9 mouse cellular contexts compared by ENCODE assay signal in genomic region chr8:117297913-117298518, GRCm38 (mm10). TPM values are rescaled to one million over a fixed set of nuclear protein-coding genes. Genes with fewer than 3 reads are reported as not detected.
DNase-seq lines count a peak whose midpoint lies in the region; ATAC-seq lines count a peak whose summit lies in the region.
"Had no signal": no experiment of that assay in that cellular context is flagged by ENCODE, and none has a peak within 500 bp of the region (broad histone marks: within the 10 kb centered on the region; RNA-seq: fewer than 3 reads in every experiment).

No protein-coding gene starts in this region.

- H3K27ac ChIP-seq in hindbrain, embryonic 15.5 days (replicated peaks) = 0 out of 2 replicates have a peak overlapping the region, but pooled peaks have one; percentile 0
- H3K27ac ChIP-seq in hindbrain, embryonic 11.5 days (ENCODE audit: low read depth, low read length) = no peak overlapping the region
- H3K27ac ChIP-seq in heart, embryonic 14.5 days (replicated peaks in 1 of 2; ENCODE audit: control insufficient read depth in 1 of 2, insufficient read depth in 1 of 2, low read depth in 2 of 2, low read length in 2 of 2) = peak overlapping the region; percentile 24 to 51; a peak in 3 of 4 replicates
- no peak overlapping the region for H3K27ac ChIP-seq in limb, embryonic 15.5 days

- no peak overlapping the region for H3K4me2 ChIP-seq in hindbrain, embryonic 15.5 days
- no peak overlapping the region for H3K4me2 ChIP-seq in hindbrain, embryonic 11.5 days (replicated peaks; ENCODE audit: low read depth, low read length)
- no peak overlapping the region for H3K4me2 ChIP-seq in heart, embryonic 14.5 days (ENCODE audit: low read length)
- no peak overlapping the region for H3K4me2 ChIP-seq in limb, embryonic 15.5 days
- H3K4me2 ChIP-seq: limb, embryonic 12.5 days had no signal

- ATAC-seq in hindbrain, embryonic 15.5 days (ENCODE audit: low FRiP score, low read depth) = no peak
- no peak for ATAC-seq in hindbrain, embryonic 11.5 days (ENCODE audit: low FRiP score)
- peak; percentile 75 for ATAC-seq in heart, embryonic 14.5 days (ENCODE audit: insufficient number of reproducible peaks, insufficient read depth, low FRiP score, low read depth)
- ATAC-seq in limb, embryonic 15.5 days (ENCODE audit: insufficient number of reproducible peaks, low FRiP score, low TSS enrichment, low read depth) = 0 out of 2 replicates have a peak, but pooled peaks have one; percentile 6

- no peaks in the 10 kb centered on the region for H3K27me3 ChIP-seq in hindbrain, embryonic 15.5 days
- H3K27me3 ChIP-seq in hindbrain, embryonic 11.5 days (ENCODE audit: control insufficient read depth, insufficient read depth, low read length) = no peaks in the 10 kb centered on the region
- H3K27me3 ChIP-seq in heart, embryonic 14.5 days (ENCODE audit: control insufficient read depth, insufficient read depth, low read length) = no peaks in the 10 kb centered on the region
- H3K27me3 ChIP-seq in limb, embryonic 15.5 days = no peaks in the 10 kb centered on the region
- H3K27me3 ChIP-seq: limb, embryonic 12.5 days had no signal

- H3K36me3 ChIP-seq in hindbrain, embryonic 15.5 days = no peaks in the 10 kb centered on the region
- H3K36me3 ChIP-seq in hindbrain, embryonic 11.5 days (ENCODE audit: control insufficient read depth, insufficient read depth, low read length) = no peaks in the 10 kb centered on the region
- H3K36me3 ChIP-seq in heart, embryonic 14.5 days (ENCODE audit: control insufficient read depth, insufficient read depth, low read length) = no peaks in the 10 kb centered on the region
- no peaks in the 10 kb centered on the region for H3K36me3 ChIP-seq in limb, embryonic 15.5 days
- H3K36me3 ChIP-seq: limb, embryonic 12.5 days had no signal

- 79% methylated on average over 12 of the region's 12 CpGs for WGBS in hindbrain, embryonic 15.5 days
- WGBS in hindbrain, embryonic 11.5 days = 84% methylated on average over 12 of the region's 12 CpGs
- 47% methylated on average over 12 of the region's 12 CpGs for WGBS in heart, embryonic 14.5 days
- WGBS in limb, embryonic 15.5 days = 72% methylated on average over 12 of the region's 12 CpGs

- H3K9ac ChIP-seq in hindbrain, embryonic 15.5 days = no peak overlapping the region
- no peak overlapping the region for H3K9ac ChIP-seq in hindbrain, embryonic 11.5 days (ENCODE audit: low read depth, low read length)
- no peak overlapping the region for H3K9ac ChIP-seq in heart, embryonic 14.5 days (ENCODE audit: low read length)
- no peak overlapping the region for H3K9ac ChIP-seq in limb, embryonic 15.5 days
- H3K9ac ChIP-seq: limb, embryonic 12.5 days had no signal

- no peak for DNase-seq in hindbrain, embryonic 11.5 days (ENCODE audit: low spot score)
- DNase-seq in spleen, postnatal 14 days (ENCODE audit: low spot score in 2 of 2) = peak; percentile 17 to 19
- DNase-seq in layer of hippocampus, adult 9-10 months (ENCODE audit: low spot score) = no peak
- no peak for DNase-seq in frontal cortex, postnatal 25 days (ENCODE audit: low spot score in 2 of 2)
- no peak for DNase-seq in left cerebral cortex, postnatal 25 days (ENCODE audit: low spot score in 2 of 2)

- intact Hi-C loops in left cerebral cortex, postnatal 25 days (cut with DNase I) = no loop called here

- no peak overlapping the region for H3K4me3 ChIP-seq in hindbrain, embryonic 15.5 days
- H3K4me3 ChIP-seq in hindbrain, embryonic 11.5 days (ENCODE audit: low read depth, low read length) = no peak overlapping the region
- H3K4me3 ChIP-seq in heart, embryonic 14.5 days (ENCODE audit: control insufficient read depth in 1 of 2, insufficient read depth in 1 of 2, low read depth in 1 of 2, low read length in 2 of 2) = no peak overlapping the region
- no peak overlapping the region for H3K4me3 ChIP-seq in limb, embryonic 15.5 days
- H3K4me3 ChIP-seq: limb, embryonic 12.5 days had no signal

- peaks cover 77% of the 10 kb centered on the region for H3K4me1 ChIP-seq in hindbrain, embryonic 15.5 days (replicated peaks)
- H3K4me1 ChIP-seq in hindbrain, embryonic 11.5 days (replicated peaks; ENCODE audit: control insufficient read depth, insufficient read depth, low read length) = peaks cover 4% of the 10 kb centered on the region
- peaks cover 11 to 18% of the 10 kb centered on the region in 2 experiments for H3K4me1 ChIP-seq in heart, embryonic 14.5 days (ENCODE audit: control insufficient read depth in 2 of 2, insufficient read depth in 2 of 2, low read length in 2 of 2)
- H3K4me1 ChIP-seq in limb, embryonic 15.5 days = peaks cover 51% of the 10 kb centered on the region

- no peaks in the 10 kb centered on the region for H3K9me3 ChIP-seq in hindbrain, embryonic 15.5 days
- H3K9me3 ChIP-seq in hindbrain, embryonic 11.5 days (ENCODE audit: control insufficient read depth, low read length) = no peaks in the 10 kb centered on the region
- H3K9me3 ChIP-seq in heart, embryonic 14.5 days (ENCODE audit: control insufficient read depth, low read length) = no peaks in the 10 kb centered on the region
- H3K9me3 ChIP-seq in limb, embryonic 15.5 days = no peaks in the 10 kb centered on the region
- H3K9me3 ChIP-seq: limb, embryonic 12.5 days had no signal

RNA-seq across cellular contexts. Expression of gene Cmip, which starts 41.2 kb away (rescaled TPM):
- 184 and 203 TPM in 2 replicates for polyA plus RNA-seq in hindbrain, embryonic 15.5 days (2015; fragmentation: Nextera tagmentation; extraction: Ambion mirVana)
- 27.0 and 31.9 TPM in 2 replicates for polyA plus RNA-seq in hindbrain, embryonic 11.5 days (2014; fragmentation: Nextera tagmentation; extraction: Ambion mirVana)
- polyA plus RNA-seq in heart, embryonic 14.5 days (2014; fragmentation: Nextera tagmentation; extraction: Ambion mirVana) = 13.0 and 13.3 TPM in 2 replicates
- 18.8 and 20.7 TPM in 2 replicates for polyA plus RNA-seq in limb, embryonic 15.5 days (2015; fragmentation: Nextera tagmentation; extraction: Ambion mirVana)
- total RNA-seq in left cerebral cortex, postnatal 25 days (2021) = 100 to 1,000 TPM; 325 to 362 TPM

Comparison
In these comparisons a context has a peak if more than half of its experiments do, and no peak if none do; other contexts are left out.
1. H3K27ac ChIP-seq: peak in hindbrain, embryonic 15.5 days (single experiment) and heart, embryonic 14.5 days (2 of 2); none in hindbrain, embryonic 11.5 days (single experiment) and limb, embryonic 15.5 days (single experiment).
2. ATAC-seq: peak in heart, embryonic 14.5 days (single experiment) and limb, embryonic 15.5 days (single experiment); none in hindbrain, embryonic 15.5 days (single experiment) and hindbrain, embryonic 11.5 days (single experiment).
3. DNase-seq: peak in spleen, postnatal 14 days (2 of 2); none in hindbrain, embryonic 11.5 days (single experiment), layer of hippocampus, adult 9-10 months (single experiment), frontal cortex, postnatal 25 days (0 of 2) and left cerebral cortex, postnatal 25 days (0 of 2).